Mouse (Mus musculus) intestine, embryonic 16.5 days (tissue): ENCODE measurements around the gene Fam83g. TPM values are rescaled to one million over a fixed set of nuclear protein-coding genes. Genes with fewer than 3 reads are reported as not detected.

Experiments used
- ATAC-seq: fragments of 200-750 bp; cut with Nextera tagmentation; 2 replicates; pipeline ENCODE4 v1.8.0; 2017; ENCODE audit warnings: moderate TSS enrichment, moderate library complexity
- H3K27ac ChIP-seq: fragments of 300-500 bp; sonication (generic); 2 replicates; pipeline ENCODE4 v1.5.1; 2014; ENCODE audit warnings: mild to moderate bottlenecking, low read length
- H3K27me3 ChIP-seq: fragments of 300-500 bp; sonication (generic); replicated peaks from 2 replicates; pipeline ENCODE4 v1.6.1; 2014; ENCODE audit warnings: low read length, control low read depth, mixed read lengths; ENCODE audit not compliant: control insufficient read depth, insufficient read depth
- H3K36me3 ChIP-seq: fragments of 300-500 bp; sonication (generic); 2 replicates; pipeline ENCODE4 v1.6.1; 2014; ENCODE audit warnings: low read length, control low read depth; ENCODE audit not compliant: control insufficient read depth, insufficient read depth
- H3K4me1 ChIP-seq: fragments of 300-500 bp; sonication (generic); 2 replicates; pipeline ENCODE4 v1.6.1; 2014; ENCODE audit warnings: low read length, control low read depth, mixed read lengths; ENCODE audit not compliant: control insufficient read depth, insufficient read depth
- H3K4me2 ChIP-seq: fragments of 300-500 bp; sonication (generic); 2 replicates; pipeline ENCODE4 v1.6.1; 2014; ENCODE audit warnings: low read depth, low read length, control low read depth
- H3K4me3 ChIP-seq: fragments of 300-500 bp; sonication (generic); 2 replicates; pipeline ENCODE4 v1.5.1; 2014; ENCODE audit warnings: mild to moderate bottlenecking, low read length
- H3K9ac ChIP-seq: fragments of 300-500 bp; sonication (generic); 2 replicates; pipeline ENCODE4 v1.6.1; 2014; ENCODE audit warnings: low read depth, low read length
- H3K9me3 ChIP-seq: fragments of 300-500 bp; sonication (generic); 2 replicates; pipeline ENCODE4 v1.6.1; 2016; ENCODE audit warnings: low read length, control low read depth; ENCODE audit not compliant: control insufficient read depth
- WGBS: fragments of 180-500 bp; shearing (Covaris S2); extraction: QIAGEN DNeasy Blood & Tissue Kit; methylation state at CpG from one replicate; pipeline ENCODE4 v1.1.7; 2014; 5-methylcytosine and 5-hydroxymethylcytosine counted together
- polyA plus RNA-seq: library from polyadenylated mRNA; unstranded; fragments of >200 nt; fragmentation: Nextera tagmentation; extraction: Ambion mirVana; gene quantifications from 2 replicates; pipeline ENCODE4 v1.2.1, GENCODE M21; 2015

The Fam83g gene
- polyA plus RNA-seq, 1 experiment from 2014 or later, result 9.6 TPM

DNA sequence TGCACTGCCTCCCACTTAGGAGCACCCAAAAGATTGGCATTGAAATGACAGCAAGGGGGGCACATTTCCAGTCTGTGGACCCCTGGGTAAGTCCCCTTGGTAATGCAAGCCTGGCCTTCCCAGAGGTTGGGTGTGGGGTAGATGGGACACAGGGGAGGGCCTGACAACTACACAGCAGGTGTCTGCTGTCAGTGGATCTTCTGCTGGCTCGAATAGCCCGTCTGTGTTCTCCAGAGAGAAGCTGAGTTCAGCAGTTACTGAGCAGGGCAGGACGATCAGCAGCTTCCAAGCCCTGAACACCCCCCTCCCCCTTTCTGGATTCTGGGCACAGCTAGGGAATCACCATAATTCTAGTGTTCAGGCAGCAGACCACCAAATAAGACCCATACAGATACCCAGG, 35.5 kb downstream of the Fam83g start:
- Histone ChIP-seq H3K27me3 (no peaks in the 10 kb centered on the region), H3K9me3 (no peaks in the 10 kb centered on the region), H3K4me3 (no peak overlapping the region), H3K27ac (no peak overlapping the region), H3K9ac (no peak overlapping the region), H3K4me2 (no peak overlapping the region), H3K36me3 (no peaks in the 10 kb centered on the region), H3K4me1 (no peaks in the 10 kb centered on the region)
- ATAC-seq, result no peak
- 42% methylated on average over 3 of the region's 3 CpGs for WGBS

DNA sequence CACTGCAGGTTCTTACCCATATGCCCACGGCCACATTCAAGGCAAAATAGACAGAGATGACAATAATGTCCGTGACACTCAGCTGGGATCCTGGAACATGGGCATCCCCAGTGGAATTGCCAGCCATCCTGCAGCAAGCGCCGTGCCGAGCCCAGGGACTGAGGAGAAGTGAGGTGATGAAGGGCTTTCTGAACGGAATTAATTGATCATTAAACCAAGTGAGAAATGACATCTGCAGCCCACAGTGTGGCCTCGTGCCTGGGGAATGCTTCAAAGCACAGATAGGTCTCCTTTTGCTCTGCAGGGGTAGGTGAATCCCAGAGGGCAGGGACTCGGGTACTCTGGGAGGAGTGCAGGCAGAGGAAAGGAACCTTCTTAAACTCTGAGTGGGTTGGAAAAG, 35.9 kb downstream of the Fam83g start:
- no peaks in the 10 kb centered on the region for H3K9me3 ChIP-seq
- no peak for ATAC-seq
- H3K27me3 ChIP-seq, result no peaks in the 10 kb centered on the region
- WGBS, result 75% methylated on average over 8 of the region's 8 CpGs
- H3K4me1 ChIP-seq, result no peaks in the 10 kb centered on the region
- no peak overlapping the region for H3K4me3 ChIP-seq
- no peak overlapping the region for H3K9ac ChIP-seq
- no peaks in the 10 kb centered on the region for H3K36me3 ChIP-seq
- no peak overlapping the region for H3K27ac ChIP-seq
- no peak overlapping the region for H3K4me2 ChIP-seq

DNA sequence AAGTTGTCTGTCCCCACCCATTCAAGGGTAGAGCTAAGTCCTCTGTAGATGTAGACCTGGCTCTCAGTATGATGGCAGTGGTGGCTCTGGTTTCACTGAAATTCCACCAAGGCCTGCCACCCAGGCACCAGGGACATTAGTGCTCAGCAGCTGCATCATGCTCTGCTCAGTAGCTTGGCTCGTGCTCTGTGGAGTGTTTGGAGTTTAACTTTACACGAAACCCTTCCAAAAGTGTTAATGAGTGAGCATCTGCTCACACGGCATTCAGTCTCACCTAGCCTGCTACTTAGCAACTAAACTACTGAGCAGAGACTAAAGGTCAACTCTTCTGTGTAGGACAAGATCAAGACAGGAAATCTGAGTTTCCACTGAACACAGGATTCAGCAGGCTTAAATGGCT, 36.7 kb downstream of the Fam83g start, which contains the start of gene Slc5a10:
Slc5a10 (minus strand) TSS at position 191 of the 400 bp plus-strand sequence.
- H3K4me1 ChIP-seq, result no peaks in the 10 kb centered on the region
- no peak within 1 kb of the TSS for H3K27ac ChIP-seq
- WGBS, result 75% methylated on average over 3 of the region's 3 CpGs
- no peak within 1 kb of the TSS for H3K9ac ChIP-seq
- no peak for ATAC-seq
- H3K9me3 ChIP-seq, result no peaks in the 10 kb centered on the region
- H3K4me3 ChIP-seq, result no peak within 1 kb of the TSS
- H3K27me3 ChIP-seq, result no peaks in the 10 kb centered on the region
- H3K36me3 ChIP-seq, result no peaks in the 10 kb centered on the region
- no peak within 1 kb of the TSS for H3K4me2 ChIP-seq

DNA sequence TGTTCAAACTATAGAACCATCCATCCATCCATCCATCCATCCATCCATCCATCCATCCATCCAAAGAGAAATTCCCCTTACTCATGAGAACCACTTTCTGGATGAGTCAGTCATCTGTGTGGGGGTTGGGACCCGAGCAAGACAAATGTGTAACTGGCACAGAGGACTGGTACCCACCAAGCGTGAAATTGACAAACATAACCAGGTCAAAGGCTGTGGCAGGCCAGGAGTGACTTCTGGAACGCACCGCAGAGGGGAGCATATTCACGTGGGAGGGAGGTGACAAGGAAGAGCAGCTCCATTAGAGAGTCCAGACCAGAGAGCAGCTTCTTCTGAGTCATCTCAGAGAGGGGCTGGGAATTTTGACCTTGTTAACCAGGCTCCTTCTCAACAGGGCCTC, 38.2 kb downstream of the Fam83g start:
- Histone ChIP-seq H3K4me2 (no peak overlapping the region), H3K4me3 (no peak overlapping the region), H3K27me3 (no peaks in the 10 kb centered on the region), H3K27ac (no peak overlapping the region), H3K9ac (no peak overlapping the region), H3K36me3 (no peaks in the 10 kb centered on the region), H3K4me1 (no peaks in the 10 kb centered on the region), H3K9me3 (no peaks in the 10 kb centered on the region)
- WGBS, result 79% methylated on average over 5 of the region's 5 CpGs
- ATAC-seq, result no peak

DNA sequence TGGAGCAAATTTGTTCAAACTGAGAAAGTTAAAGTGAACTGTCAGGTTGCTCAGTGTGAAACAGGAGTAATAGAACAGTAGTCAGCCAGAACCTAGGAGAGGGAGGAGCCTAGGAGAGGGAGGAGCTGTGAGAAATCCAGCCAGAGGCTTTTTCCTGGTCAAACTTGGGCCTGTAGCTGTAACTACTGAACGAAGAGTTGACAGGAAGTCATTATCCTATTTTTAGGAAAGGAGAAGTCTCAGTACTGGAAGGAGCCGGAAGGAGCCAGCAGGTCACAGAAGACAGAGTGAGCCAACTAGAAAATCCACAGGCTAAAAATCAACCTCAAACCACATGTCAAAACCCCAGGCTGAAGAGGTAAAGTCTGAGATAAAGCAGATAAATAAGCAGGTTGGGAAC, 44.1 kb downstream of the Fam83g start:
- Histone ChIP-seq H3K4me2 (no peak overlapping the region), H3K36me3 (no peaks in the 10 kb centered on the region), H3K27me3 (no peaks in the 10 kb centered on the region), H3K27ac (no peak overlapping the region), H3K9me3 (no peaks in the 10 kb centered on the region), H3K4me3 (no peak overlapping the region), H3K9ac (no peak overlapping the region), H3K4me1 (no peaks in the 10 kb centered on the region)
- WGBS, result 75% methylated on average over 2 of the region's 2 CpGs
- no peak for ATAC-seq

DNA sequence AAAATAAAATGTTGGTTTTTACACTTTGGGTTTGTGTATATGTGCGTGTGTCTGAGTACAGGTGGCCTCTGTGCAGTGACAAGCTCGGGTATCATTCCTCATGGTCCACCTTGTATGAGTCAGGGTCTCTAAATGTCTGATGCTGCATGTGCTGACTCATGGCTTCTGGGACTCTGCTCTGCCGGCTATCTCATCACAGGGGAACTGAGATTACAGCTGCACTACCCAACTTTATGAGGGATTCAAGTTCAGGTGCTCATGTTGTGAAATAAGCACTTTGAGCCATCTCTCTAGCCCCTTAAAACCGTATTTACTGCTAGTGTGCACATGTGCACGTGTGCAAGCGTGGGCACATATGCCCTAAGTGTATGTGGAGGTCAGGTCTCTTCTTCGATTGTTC, 48.8 kb downstream of the Fam83g start:
- Histone ChIP-seq H3K27ac (peak overlapping the region; percentile 15; the same call in 1 of the 2 replicates), H3K36me3 (peaks cover 6% of the 10 kb centered on the region; the same call in 1 of the 2 replicates)
- WGBS, result 82% methylated on average over 7 of the region's 7 CpGs

DNA sequence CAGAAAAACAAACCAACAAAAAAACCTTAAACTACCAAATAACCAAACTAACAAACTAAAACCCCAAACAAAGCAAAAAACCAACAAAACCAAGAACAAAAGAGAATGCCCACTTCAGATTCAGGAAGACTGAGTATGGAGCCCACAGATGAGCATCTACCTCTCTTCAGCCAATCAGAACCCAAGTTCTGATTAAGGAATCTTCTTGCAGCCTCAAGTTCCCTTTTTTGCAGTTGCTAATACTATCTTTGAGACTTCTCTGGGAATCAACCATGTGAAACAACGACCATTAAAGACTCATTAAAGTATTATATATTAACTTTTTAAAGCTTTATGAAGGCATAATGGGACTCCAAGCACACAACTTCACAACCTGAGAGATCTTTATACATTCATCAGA, 53.4 kb downstream of the Fam83g start:
- no peak for ATAC-seq
- no peak overlapping the region for H3K9ac ChIP-seq
- no peaks in the 10 kb centered on the region for H3K9me3 ChIP-seq
- no peak overlapping the region for H3K4me2 ChIP-seq
- H3K36me3 ChIP-seq, result peaks cover 18% of the 10 kb centered on the region
- no peak overlapping the region for H3K4me3 ChIP-seq
- WGBS, result 97% methylated on average over 1 of the region's 1 CpGs
- H3K4me1 ChIP-seq, result no peaks in the 10 kb centered on the region
- H3K27me3 ChIP-seq, result no peaks in the 10 kb centered on the region
- no peak overlapping the region for H3K27ac ChIP-seq

More for the DNA sequence above, 48.8 kb downstream of the Fam83g start:
- Histone ChIP-seq H3K4me3 (no peak overlapping the region), H3K4me2 (no peak overlapping the region), H3K4me1 (no peaks in the 10 kb centered on the region), H3K27me3 (no peaks in the 10 kb centered on the region), H3K9me3 (no peaks in the 10 kb centered on the region), H3K9ac (no peak overlapping the region)
- peak; percentile 76 for ATAC-seq

DNA sequence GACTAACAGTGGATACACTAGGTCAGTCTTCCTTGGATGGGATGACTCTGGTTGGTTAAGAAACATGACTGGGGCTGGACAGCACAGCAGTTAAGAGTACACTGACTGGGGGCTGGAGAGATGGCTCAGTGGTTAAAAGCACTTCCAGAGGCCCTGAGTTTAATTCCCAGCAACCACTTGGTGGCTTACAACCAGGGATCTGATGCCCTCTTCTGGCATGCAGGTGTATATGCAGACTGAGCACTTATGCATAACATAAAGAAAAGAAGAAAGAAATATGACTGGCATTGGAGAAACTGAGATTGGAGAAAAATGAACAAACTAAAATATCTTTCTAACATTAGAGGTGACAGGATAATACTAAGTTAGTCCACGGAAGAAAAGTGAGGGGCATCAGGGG, 56.6 kb downstream of the Fam83g start:
- Histone ChIP-seq H3K4me3 (no peak overlapping the region), H3K9me3 (no peaks in the 10 kb centered on the region), H3K9ac (no peak overlapping the region), H3K4me1 (no peaks in the 10 kb centered on the region), H3K27me3 (no peaks in the 10 kb centered on the region), H3K27ac (no peak overlapping the region), H3K36me3 (peaks cover 15% of the 10 kb centered on the region), H3K4me2 (no peak overlapping the region)
- WGBS, result 94% methylated on average over 1 of the region's 1 CpGs
- ATAC-seq, result no peak

DNA sequence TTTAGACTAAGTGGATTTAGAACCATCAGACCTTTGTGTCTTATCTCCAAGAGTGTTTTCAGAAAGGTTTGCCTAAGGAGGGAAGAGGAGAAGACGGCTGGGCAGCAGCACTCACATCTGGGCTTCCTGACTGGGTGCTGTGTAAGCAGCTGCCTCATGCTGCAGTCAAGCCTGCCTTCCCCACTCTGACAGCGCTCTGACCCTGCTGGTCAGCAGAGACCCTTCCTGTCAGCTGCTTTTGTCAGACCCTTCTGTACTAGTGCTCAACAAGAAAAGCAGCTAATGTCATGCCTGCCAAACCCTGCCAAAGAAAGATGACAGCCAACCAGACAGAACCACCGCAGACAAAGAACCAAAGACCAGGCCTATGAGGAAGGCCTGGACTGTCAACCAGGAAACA, 59.9 kb downstream of the Fam83g start:
- Histone ChIP-seq H3K4me1 (no peaks in the 10 kb centered on the region), H3K9me3 (no peaks in the 10 kb centered on the region), H3K27me3 (no peaks in the 10 kb centered on the region), H3K4me3 (no peak overlapping the region), H3K9ac (no peak overlapping the region), H3K36me3 (0 out of 2 replicates have a peak, but pooled peaks cover 7% of the 10 kb centered on the region), H3K27ac (no peak overlapping the region), H3K4me2 (no peak overlapping the region)
- WGBS, result 89% methylated on average over 3 of the region's 3 CpGs
- no peak for ATAC-seq

DNA sequence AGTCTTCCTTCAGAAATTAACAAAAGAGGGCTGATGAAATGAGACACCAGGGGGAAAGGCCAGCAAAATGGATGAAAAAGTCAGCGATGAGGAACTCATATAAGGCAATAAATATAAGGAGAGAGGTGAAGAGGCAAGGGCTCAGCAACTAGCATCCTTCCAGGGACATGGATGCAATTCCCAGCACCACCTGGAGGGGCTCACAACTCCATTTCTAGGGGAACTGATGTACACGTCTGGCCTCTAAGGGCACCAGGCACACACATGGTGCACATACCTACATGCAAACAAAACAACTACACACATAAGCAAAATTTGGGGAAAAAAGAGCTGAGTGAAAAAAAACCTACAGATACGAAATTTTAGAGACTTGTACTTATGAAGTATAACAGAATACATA, 60.6 kb downstream of the Fam83g start:
- H3K9ac ChIP-seq, result no peak overlapping the region
- no peaks in the 10 kb centered on the region for H3K27me3 ChIP-seq
- WGBS, result 72% methylated on average over 3 of the region's 3 CpGs
- H3K4me3 ChIP-seq, result no peak overlapping the region
- no peaks in the 10 kb centered on the region for H3K9me3 ChIP-seq
- 0 out of 2 replicates have a peak, but pooled peaks cover 7% of the 10 kb centered on the region for H3K36me3 ChIP-seq
- no peak overlapping the region for H3K27ac ChIP-seq
- ATAC-seq, result no peak
- H3K4me1 ChIP-seq, result no peaks in the 10 kb centered on the region
- H3K4me2 ChIP-seq, result no peak overlapping the region
